Mouse (Mus musculus): Measurements from ENCODE around the gene Qsox2. TPM values are rescaled to one million over a fixed set of nuclear protein-coding genes. Genes with fewer than 3 reads are reported as not detected.
A peak's percentile ranks its signal among the peaks of the same experiment; 100 is the strongest.

The Qsox2 gene
- polyA plus RNA-seq, 1 experiment = 15.3 TPM

- DNase-seq = peak; percentile 18
- no peak overlapping the region for H3K4me3 ChIP-seq (ENCODE audit: insufficient read depth, low read depth, low read length)
- WGBS = 62% methylated on average over 5 of the region's 5 CpGs
- no peaks in the 10 kb centered on the region for H3K36me3 ChIP-seq (ENCODE audit: control insufficient read depth, insufficient read depth, low read length)
- no peak for TF ChIP-seq CTCF (conservative IDR thresholded peaks at IDR 0.05; ENCODE audit: insufficient read depth, insufficient read length, low read depth, low read length)
- TF ChIP-seq POLR2A (IDR thresholded peaks at IDR 0.05; ENCODE audit: low read depth, low read length) = no peak
- no peaks in the 10 kb centered on the region for H3K27me3 ChIP-seq (replicated peaks; ENCODE audit: control insufficient read depth, insufficient read depth, low read length)
- H3K27ac ChIP-seq (ENCODE audit: insufficient read depth, low read depth, low read length) = no peak overlapping the region
- no peaks in the 10 kb centered on the region for H3K4me1 ChIP-seq (ENCODE audit: control insufficient read depth, insufficient read depth, low read length)
These were observed 48.8 kb downstream of the Qsox2 start for GRCm38 (mm10) chr2:26188517-26188916.

DNA sequence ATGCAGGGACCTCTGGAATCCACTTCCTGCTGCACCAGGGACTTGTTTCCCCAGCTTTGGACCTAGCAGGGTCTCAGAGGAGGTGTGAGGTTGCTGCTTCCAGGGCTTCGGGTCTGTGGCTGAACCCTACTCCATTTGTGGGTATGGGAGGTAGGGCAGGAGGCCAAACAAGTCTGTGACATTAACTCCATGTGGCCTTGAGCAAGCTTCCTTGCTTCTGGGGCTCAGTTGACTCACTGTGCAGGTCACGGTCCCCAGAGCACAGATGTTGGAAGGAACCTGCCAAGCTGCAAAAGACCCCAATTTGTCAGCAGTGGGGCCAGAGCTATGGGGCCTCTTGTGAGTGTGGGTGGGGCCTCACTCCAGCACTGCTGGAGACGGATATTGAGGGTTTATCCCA lies 53.0 kb downstream of the Qsox2 start:
- Histone ChIP-seq H3K27ac (ENCODE audit: insufficient read depth, low read depth, low read length) (no peak overlapping the region), H3K27me3 (replicated peaks; ENCODE audit: control insufficient read depth, insufficient read depth, low read length) (no peaks in the 10 kb centered on the region), H3K4me1 (ENCODE audit: control insufficient read depth, insufficient read depth, low read length) (no peaks in the 10 kb centered on the region), H3K4me3 (ENCODE audit: insufficient read depth, low read depth, low read length) (no peak overlapping the region), H3K36me3 (ENCODE audit: control insufficient read depth, insufficient read depth, low read length) (no peaks in the 10 kb centered on the region)
- TF ChIP-seq POLR2A (IDR thresholded peaks at IDR 0.05; ENCODE audit: low read depth, low read length) (no peak), CTCF (conservative IDR thresholded peaks at IDR 0.05; ENCODE audit: insufficient read depth, insufficient read length, low read depth, low read length) (no peak)
- WGBS = 65% methylated on average over 3 of the region's 3 CpGs
- no peak for DNase-seq

GRCm38 (mm10) chr2:26182646-26183045 lies 54.7 kb downstream of the Qsox2 start:
- H3K36me3 ChIP-seq (ENCODE audit: control insufficient read depth, insufficient read depth, low read length) = no peaks in the 10 kb centered on the region
- peak; percentile 38 for DNase-seq
- 30% methylated on average over 6 of the region's 6 CpGs for WGBS
- H3K4me3 ChIP-seq (ENCODE audit: insufficient read depth, low read depth, low read length) = no peak overlapping the region
- H3K4me1 ChIP-seq (ENCODE audit: control insufficient read depth, insufficient read depth, low read length) = no peaks in the 10 kb centered on the region
- no peaks in the 10 kb centered on the region for H3K27me3 ChIP-seq (replicated peaks; ENCODE audit: control insufficient read depth, insufficient read depth, low read length)
- peak; percentile 71 for TF ChIP-seq CTCF (conservative IDR thresholded peaks at IDR 0.05; ENCODE audit: insufficient read depth, insufficient read length, low read depth, low read length)
- no peak for TF ChIP-seq POLR2A (IDR thresholded peaks at IDR 0.05; ENCODE audit: low read depth, low read length)
- no peak overlapping the region for H3K27ac ChIP-seq (ENCODE audit: insufficient read depth, low read depth, low read length)

DNA sequence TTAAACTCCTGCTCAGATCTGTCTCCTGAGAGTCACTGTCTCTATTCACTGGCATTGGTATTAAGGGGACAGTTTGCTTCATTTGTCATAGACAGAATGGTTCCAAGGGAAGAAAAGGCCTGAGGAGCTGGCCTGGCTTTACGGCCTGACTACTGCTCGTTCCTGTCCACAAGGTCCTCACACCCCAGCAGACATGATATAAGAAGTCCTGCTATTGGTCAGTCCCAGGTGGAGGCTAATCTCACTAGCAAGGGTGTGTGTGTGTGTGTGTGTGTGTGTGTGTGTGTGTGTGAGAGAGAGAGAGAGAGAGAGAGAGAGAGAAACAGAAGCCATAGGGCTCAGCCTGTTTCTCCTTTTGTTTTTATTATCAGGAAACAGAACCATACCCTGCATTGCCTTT lies 60.1 kb downstream of the Qsox2 start:
- Histone ChIP-seq H3K27me3 (replicated peaks; ENCODE audit: control insufficient read depth, insufficient read depth, low read length) (no peaks in the 10 kb centered on the region), H3K4me3 (ENCODE audit: insufficient read depth, low read depth, low read length) (no peak overlapping the region), H3K4me1 (ENCODE audit: control insufficient read depth, insufficient read depth, low read length) (no peaks in the 10 kb centered on the region), H3K36me3 (ENCODE audit: control insufficient read depth, insufficient read depth, low read length) (no peaks in the 10 kb centered on the region), H3K27ac (ENCODE audit: insufficient read depth, low read depth, low read length) (no peak overlapping the region)
- WGBS = 70% methylated on average over 2 of the region's 2 CpGs
- no peak for DNase-seq
- TF ChIP-seq CTCF (conservative IDR thresholded peaks at IDR 0.05; ENCODE audit: insufficient read depth, insufficient read length, low read depth, low read length) (no peak), POLR2A (IDR thresholded peaks at IDR 0.05; ENCODE audit: low read depth, low read length) (no peak)

GRCm38 (mm10) chr2:26176731-26177130 lies 60.6 kb downstream of the Qsox2 start:
- WGBS = 77% methylated on average over 5 of the region's 5 CpGs
- no peaks in the 10 kb centered on the region for H3K27me3 ChIP-seq (replicated peaks; ENCODE audit: control insufficient read depth, insufficient read depth, low read length)
- H3K4me3 ChIP-seq (ENCODE audit: insufficient read depth, low read depth, low read length) = no peak overlapping the region
- TF ChIP-seq CTCF (conservative IDR thresholded peaks at IDR 0.05; ENCODE audit: insufficient read depth, insufficient read length, low read depth, low read length) = no peak
- TF ChIP-seq POLR2A (IDR thresholded peaks at IDR 0.05; ENCODE audit: low read depth, low read length) = no peak
- H3K4me1 ChIP-seq (ENCODE audit: control insufficient read depth, insufficient read depth, low read length) = no peaks in the 10 kb centered on the region
- no peak overlapping the region for H3K27ac ChIP-seq (ENCODE audit: insufficient read depth, low read depth, low read length)
- DNase-seq = no peak
- H3K36me3 ChIP-seq (ENCODE audit: control insufficient read depth, insufficient read depth, low read length) = no peaks in the 10 kb centered on the region

DNA sequence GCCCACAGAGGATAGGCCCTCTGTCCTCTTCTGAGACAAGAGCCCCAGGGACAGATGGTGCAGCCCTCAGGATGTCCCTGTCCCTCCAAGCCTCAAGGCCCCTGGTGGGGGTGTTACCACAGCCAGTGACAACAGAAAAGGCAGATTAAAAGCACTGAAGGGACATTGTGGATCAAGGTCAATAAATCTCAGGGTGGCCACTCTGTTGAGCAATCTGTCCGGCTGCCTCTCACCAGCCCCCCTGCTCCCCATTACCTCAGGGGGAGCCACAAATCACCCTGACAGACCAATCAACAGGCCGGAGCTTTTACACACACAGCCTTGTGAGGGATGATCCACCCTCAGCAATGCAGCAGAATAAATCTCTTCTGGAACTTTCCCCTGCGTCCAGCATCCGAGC lies 62.1 kb downstream of the Qsox2 start:
- TF ChIP-seq CTCF (conservative IDR thresholded peaks at IDR 0.05; ENCODE audit: insufficient read depth, insufficient read length, low read depth, low read length) (no peak), POLR2A (IDR thresholded peaks at IDR 0.05; ENCODE audit: low read depth, low read length) (no peak)
- no peaks in the 10 kb centered on the region for H3K36me3 ChIP-seq (ENCODE audit: control insufficient read depth, insufficient read depth, low read length)

GRCm38 (mm10) chr2:26172166-26172565 lies 65.2 kb downstream of the Qsox2 start:
- 65% methylated on average over 2 of the region's 2 CpGs for WGBS
- DNase-seq = peak; percentile 53
- Histone ChIP-seq H3K4me1 (ENCODE audit: control insufficient read depth, insufficient read depth, low read length) (no peaks in the 10 kb centered on the region), H3K27me3 (replicated peaks; ENCODE audit: control insufficient read depth, insufficient read depth, low read length) (no peaks in the 10 kb centered on the region), H3K36me3 (ENCODE audit: control insufficient read depth, insufficient read depth, low read length) (no peaks in the 10 kb centered on the region), H3K4me3 (ENCODE audit: insufficient read depth, low read depth, low read length) (no peak overlapping the region), H3K27ac (ENCODE audit: insufficient read depth, low read depth, low read length) (no peak overlapping the region)
- TF ChIP-seq CTCF (conservative IDR thresholded peaks at IDR 0.05; ENCODE audit: insufficient read depth, insufficient read length, low read depth, low read length) = no peak
- no peak for TF ChIP-seq POLR2A (IDR thresholded peaks at IDR 0.05; ENCODE audit: low read depth, low read length)

More for the DNA sequence above, 62.1 kb downstream of the Qsox2 start:
- Histone ChIP-seq H3K4me3 (ENCODE audit: insufficient read depth, low read depth, low read length) (no peak overlapping the region), H3K4me1 (ENCODE audit: control insufficient read depth, insufficient read depth, low read length) (no peaks in the 10 kb centered on the region), H3K27me3 (replicated peaks; ENCODE audit: control insufficient read depth, insufficient read depth, low read length) (no peaks in the 10 kb centered on the region), H3K27ac (ENCODE audit: insufficient read depth, low read depth, low read length) (no peak overlapping the region)
- 11% methylated on average over 4 of the region's 4 CpGs for WGBS
- DNase-seq = no peak

- Histone ChIP-seq H3K36me3 (ENCODE audit: control insufficient read depth, insufficient read depth, low read length) (no peaks in the 10 kb centered on the region), H3K27ac (ENCODE audit: insufficient read depth, low read depth, low read length) (no peak overlapping the region), H3K4me1 (ENCODE audit: control insufficient read depth, insufficient read depth, low read length) (no peaks in the 10 kb centered on the region), H3K4me3 (ENCODE audit: insufficient read depth, low read depth, low read length) (no peak overlapping the region), H3K27me3 (replicated peaks; ENCODE audit: control insufficient read depth, insufficient read depth, low read length) (no peaks in the 10 kb centered on the region)
- DNase-seq = peak; percentile 21
- TF ChIP-seq POLR2A (IDR thresholded peaks at IDR 0.05; ENCODE audit: low read depth, low read length) (no peak), CTCF (conservative IDR thresholded peaks at IDR 0.05; ENCODE audit: insufficient read depth, insufficient read length, low read depth, low read length) (no peak)
- WGBS = 49% methylated on average over 2 of the region's 2 CpGs
These were observed 66.9 kb downstream of the Qsox2 start for GRCm38 (mm10) chr2:26170376-26170775.

Data from kidney, adult 2 months (tissue).